Mouse (Mus musculus): Measurements from ENCODE around the gene Galk2. TPM values are rescaled to one million over a fixed set of nuclear protein-coding genes. Genes with fewer than 3 reads are reported as not detected.

Gene Galk2
- polyA plus RNA-seq, 1 experiment from 2014 or later = 35.2 TPM

DNA sequence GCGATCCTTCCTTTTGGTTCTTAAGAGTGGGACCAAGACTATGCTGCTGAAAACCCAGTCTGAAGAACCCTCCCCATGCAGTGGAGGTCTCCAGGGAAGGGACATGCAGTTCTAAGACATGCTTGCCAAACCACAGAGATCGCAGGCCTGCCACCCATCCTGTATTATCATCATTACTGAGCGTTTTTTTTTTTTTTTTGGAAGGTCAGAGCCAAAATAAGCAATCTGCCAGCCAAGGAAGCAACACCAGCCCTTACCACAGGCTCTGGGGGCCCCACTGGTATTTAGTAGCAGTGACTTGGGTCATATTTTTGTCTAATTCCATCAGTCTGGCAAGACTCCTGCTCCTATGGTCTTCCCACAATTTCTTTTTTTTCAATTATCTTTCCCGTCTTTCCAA is 64.0 kb downstream of the Galk2 start:
- H3K4me1 ChIP-seq (ENCODE audit: control insufficient read depth, insufficient read depth, low read length) = 0 out of 2 replicates have a peak, but pooled peaks cover 4% of the 10 kb centered on the region
- WGBS = 55% methylated on average over 4 of the region's 4 CpGs
- H3K9ac ChIP-seq (ENCODE audit: low read depth, low read length) = no peak overlapping the region
- H3K27me3 ChIP-seq (replicated peaks; ENCODE audit: control insufficient read depth, insufficient read depth, low read length) = no peaks in the 10 kb centered on the region
- peak; percentile 50; the same call in 1 of the 2 replicates for ATAC-seq (ENCODE audit: low read depth)
- DNase-seq (ENCODE audit: low spot score) = peak; percentile 78
- peaks cover 3% of the 10 kb centered on the region; the same call in 1 of the 2 replicates for H3K36me3 ChIP-seq (ENCODE audit: control insufficient read depth, insufficient read depth, low read length)
- H3K4me2 ChIP-seq (ENCODE audit: low read depth, low read length) = no peak overlapping the region
- no peak overlapping the region for H3K4me3 ChIP-seq (ENCODE audit: low read depth, low read length)
- no peaks in the 10 kb centered on the region for H3K9me3 ChIP-seq (ENCODE audit: control insufficient read depth, low read length)
- peak overlapping the region; percentile 7; the same call in 1 of the 2 replicates for H3K27ac ChIP-seq (replicated peaks; ENCODE audit: low read depth, low read length)

DNA sequence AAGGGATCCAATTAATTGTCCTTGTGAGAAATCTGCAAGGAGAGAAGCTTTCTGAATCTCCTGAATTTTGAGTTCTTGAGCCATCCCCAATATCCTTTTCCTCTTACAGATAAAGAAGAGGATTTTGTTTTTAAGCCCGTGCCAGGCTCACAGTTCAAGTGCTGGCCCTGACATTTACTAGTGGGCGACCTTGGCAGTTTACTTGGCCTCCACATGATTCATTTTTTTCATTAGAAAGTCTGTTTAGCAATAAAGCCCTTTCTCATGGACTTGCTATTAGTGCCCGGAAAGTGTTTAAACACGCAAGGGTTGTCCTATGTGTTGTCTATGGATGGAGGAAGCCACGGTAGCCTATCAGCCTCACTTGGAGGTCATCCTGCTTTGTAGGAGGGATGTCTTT is 64.4 kb downstream of the Galk2 start:
- H3K4me2 ChIP-seq (ENCODE audit: low read depth, low read length) = no peak overlapping the region
- peak overlapping the region; percentile 9; the same call in 1 of the 2 replicates for H3K27ac ChIP-seq (replicated peaks; ENCODE audit: low read depth, low read length)

DNA sequence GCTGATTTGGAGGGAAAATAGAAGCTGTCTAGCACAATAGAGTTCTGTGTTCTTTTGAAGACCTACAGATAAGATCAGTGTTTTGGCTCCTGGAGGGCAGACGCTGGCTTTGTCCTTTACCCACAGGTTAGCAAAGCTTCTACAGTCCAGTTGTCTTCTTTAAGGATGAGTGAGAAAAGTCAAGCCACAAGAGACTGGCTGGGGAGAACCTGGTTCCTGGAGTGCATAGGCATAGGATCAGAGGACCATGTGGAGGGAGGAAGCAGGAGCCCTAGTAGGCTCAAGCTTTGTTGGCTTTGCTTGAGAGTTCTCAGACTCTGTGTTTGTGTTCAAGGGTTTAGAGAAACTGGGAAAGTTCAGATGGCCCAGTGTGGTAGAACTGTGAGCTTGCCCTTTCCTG is 65.6 kb downstream of the Galk2 start:
- Histone ChIP-seq H3K4me1 (ENCODE audit: control insufficient read depth, insufficient read depth, low read length) (0 out of 2 replicates have a peak, but pooled peaks cover 4% of the 10 kb centered on the region), H3K4me3 (ENCODE audit: low read depth, low read length) (no peak overlapping the region), H3K27ac (replicated peaks; ENCODE audit: low read depth, low read length) (no peak overlapping the region), H3K9ac (ENCODE audit: low read depth, low read length) (no peak overlapping the region), H3K36me3 (ENCODE audit: control insufficient read depth, insufficient read depth, low read length) (peaks cover 3% of the 10 kb centered on the region; the same call in 1 of the 2 replicates), H3K4me2 (ENCODE audit: low read depth, low read length) (no peak overlapping the region), H3K27me3 (replicated peaks; ENCODE audit: control insufficient read depth, insufficient read depth, low read length) (no peaks in the 10 kb centered on the region), H3K9me3 (ENCODE audit: control insufficient read depth, low read length) (no peaks in the 10 kb centered on the region)
- no peak for DNase-seq (ENCODE audit: low spot score)
- 44% methylated on average over 1 of the region's 1 CpGs for WGBS
- ATAC-seq (ENCODE audit: low read depth) = no peak

More for the DNA sequence above, 64.4 kb downstream of the Galk2 start:
- Histone ChIP-seq H3K9me3 (ENCODE audit: control insufficient read depth, low read length) (no peaks in the 10 kb centered on the region), H3K36me3 (ENCODE audit: control insufficient read depth, insufficient read depth, low read length) (peaks cover 3% of the 10 kb centered on the region; the same call in 1 of the 2 replicates), H3K4me3 (ENCODE audit: low read depth, low read length) (no peak overlapping the region), H3K27me3 (replicated peaks; ENCODE audit: control insufficient read depth, insufficient read depth, low read length) (no peaks in the 10 kb centered on the region), H3K4me1 (ENCODE audit: control insufficient read depth, insufficient read depth, low read length) (0 out of 2 replicates have a peak, but pooled peaks cover 4% of the 10 kb centered on the region), H3K9ac (ENCODE audit: low read depth, low read length) (no peak overlapping the region)
- DNase-seq (ENCODE audit: low spot score) (no peak), ATAC-seq (ENCODE audit: low read depth) (no peak)
- 88% methylated on average over 5 of the region's 5 CpGs for WGBS

DNA sequence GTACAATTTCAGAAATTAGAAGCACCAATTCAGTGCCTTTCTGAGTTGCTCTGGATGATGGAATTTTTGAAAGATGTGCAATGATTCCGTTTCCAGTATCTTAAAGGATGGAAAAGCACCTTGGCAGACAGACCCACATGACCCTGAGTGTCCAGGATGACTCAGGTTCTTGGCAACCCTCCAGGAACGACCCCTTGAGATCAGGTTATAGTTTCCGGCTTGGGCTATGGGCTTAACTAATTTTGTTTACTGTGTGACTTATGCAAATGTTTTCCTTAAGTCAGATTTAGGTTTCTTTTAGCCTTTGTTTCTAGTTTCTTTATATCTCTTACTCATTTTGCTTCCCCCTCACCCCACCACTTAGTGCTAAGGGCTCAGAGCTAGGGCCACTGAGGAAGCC is 66.2 kb downstream of the Galk2 start:
- Histone ChIP-seq H3K4me1 (ENCODE audit: control insufficient read depth, insufficient read depth, low read length) (0 out of 2 replicates have a peak, but pooled peaks cover 4% of the 10 kb centered on the region), H3K27me3 (replicated peaks; ENCODE audit: control insufficient read depth, insufficient read depth, low read length) (no peaks in the 10 kb centered on the region), H3K27ac (replicated peaks; ENCODE audit: low read depth, low read length) (no peak overlapping the region), H3K4me2 (ENCODE audit: low read depth, low read length) (no peak overlapping the region), H3K9me3 (ENCODE audit: control insufficient read depth, low read length) (no peaks in the 10 kb centered on the region), H3K4me3 (ENCODE audit: low read depth, low read length) (no peak overlapping the region), H3K9ac (ENCODE audit: low read depth, low read length) (no peak overlapping the region), H3K36me3 (ENCODE audit: control insufficient read depth, insufficient read depth, low read length) (peaks cover 3% of the 10 kb centered on the region; the same call in 1 of the 2 replicates)
- no peak for ATAC-seq (ENCODE audit: low read depth)
- DNase-seq (ENCODE audit: low spot score) = no peak
- WGBS = 72% methylated on average over 3 of the region's 3 CpGs

GRCm38 (mm10) chr2:125929396-125929795 is 70.5 kb downstream of the Galk2 start:
- H3K4me2 ChIP-seq (ENCODE audit: low read depth, low read length) = no peak overlapping the region
- H3K36me3 ChIP-seq (ENCODE audit: control insufficient read depth, insufficient read depth, low read length) = peaks cover 20% of the 10 kb centered on the region
- 75% methylated on average over 3 of the region's 3 CpGs for WGBS
- no peaks in the 10 kb centered on the region for H3K27me3 ChIP-seq (replicated peaks; ENCODE audit: control insufficient read depth, insufficient read depth, low read length)
- DNase-seq (ENCODE audit: low spot score) (peak; percentile 35), ATAC-seq (ENCODE audit: low read depth) (no peak)
- no peaks in the 10 kb centered on the region for H3K4me1 ChIP-seq (ENCODE audit: control insufficient read depth, insufficient read depth, low read length)
- no peaks in the 10 kb centered on the region for H3K9me3 ChIP-seq (ENCODE audit: control insufficient read depth, low read length)
- no peak overlapping the region for H3K9ac ChIP-seq (ENCODE audit: low read depth, low read length)
- no peak overlapping the region for H3K27ac ChIP-seq (replicated peaks; ENCODE audit: low read depth, low read length)
- no peak overlapping the region for H3K4me3 ChIP-seq (ENCODE audit: low read depth, low read length)

GRCm38 (mm10) chr2:125929872-125930271 is 71.0 kb downstream of the Galk2 start:
- H3K9me3 ChIP-seq (ENCODE audit: control insufficient read depth, low read length) = no peaks in the 10 kb centered on the region
- WGBS = 37% methylated on average over 2 of the region's 2 CpGs
- H3K4me1 ChIP-seq (ENCODE audit: control insufficient read depth, insufficient read depth, low read length) = no peaks in the 10 kb centered on the region
- no peak overlapping the region for H3K27ac ChIP-seq (replicated peaks; ENCODE audit: low read depth, low read length)
- no peak overlapping the region for H3K4me3 ChIP-seq (ENCODE audit: low read depth, low read length)
- no peak overlapping the region for H3K4me2 ChIP-seq (ENCODE audit: low read depth, low read length)
- H3K27me3 ChIP-seq (replicated peaks; ENCODE audit: control insufficient read depth, insufficient read depth, low read length) = no peaks in the 10 kb centered on the region
- H3K36me3 ChIP-seq (ENCODE audit: control insufficient read depth, insufficient read depth, low read length) = peaks cover 20% of the 10 kb centered on the region
- H3K9ac ChIP-seq (ENCODE audit: low read depth, low read length) = no peak overlapping the region
- ATAC-seq (ENCODE audit: low read depth) = peak; percentile 81; the same call in 1 of the 2 replicates
- DNase-seq (ENCODE audit: low spot score) = peak; percentile 89

GRCm38 (mm10) chr2:125931193-125931592 is 72.3 kb downstream of the Galk2 start:
- DNase-seq (ENCODE audit: low spot score) (no peak), ATAC-seq (ENCODE audit: low read depth) (no peak)
- no peaks in the 10 kb centered on the region for H3K27me3 ChIP-seq (replicated peaks; ENCODE audit: control insufficient read depth, insufficient read depth, low read length)
- H3K4me2 ChIP-seq (ENCODE audit: low read depth, low read length) = no peak overlapping the region
- H3K9me3 ChIP-seq (ENCODE audit: control insufficient read depth, low read length) = no peaks in the 10 kb centered on the region
- H3K27ac ChIP-seq (replicated peaks; ENCODE audit: low read depth, low read length) = no peak overlapping the region
- H3K36me3 ChIP-seq (ENCODE audit: control insufficient read depth, insufficient read depth, low read length) = peaks cover 20% of the 10 kb centered on the region
- H3K4me3 ChIP-seq (ENCODE audit: low read depth, low read length) = no peak overlapping the region
- 74% methylated on average over 5 of the region's 5 CpGs for WGBS
- no peak overlapping the region for H3K9ac ChIP-seq (ENCODE audit: low read depth, low read length)
- no peaks in the 10 kb centered on the region for H3K4me1 ChIP-seq (ENCODE audit: control insufficient read depth, insufficient read depth, low read length)

GRCm38 (mm10) chr2:125932734-125933133 is 73.8 kb downstream of the Galk2 start:
- Histone ChIP-seq H3K27me3 (replicated peaks; ENCODE audit: control insufficient read depth, insufficient read depth, low read length) (no peaks in the 10 kb centered on the region), H3K9ac (ENCODE audit: low read depth, low read length) (no peak overlapping the region), H3K4me2 (ENCODE audit: low read depth, low read length) (no peak overlapping the region), H3K36me3 (ENCODE audit: control insufficient read depth, insufficient read depth, low read length) (peaks cover 20% of the 10 kb centered on the region), H3K4me3 (ENCODE audit: low read depth, low read length) (no peak overlapping the region), H3K9me3 (ENCODE audit: control insufficient read depth, low read length) (no peaks in the 10 kb centered on the region), H3K4me1 (ENCODE audit: control insufficient read depth, insufficient read depth, low read length) (no peaks in the 10 kb centered on the region), H3K27ac (replicated peaks; ENCODE audit: low read depth, low read length) (no peak overlapping the region)
- DNase-seq (ENCODE audit: low spot score) = no peak
- no peak for ATAC-seq (ENCODE audit: low read depth)

DNA sequence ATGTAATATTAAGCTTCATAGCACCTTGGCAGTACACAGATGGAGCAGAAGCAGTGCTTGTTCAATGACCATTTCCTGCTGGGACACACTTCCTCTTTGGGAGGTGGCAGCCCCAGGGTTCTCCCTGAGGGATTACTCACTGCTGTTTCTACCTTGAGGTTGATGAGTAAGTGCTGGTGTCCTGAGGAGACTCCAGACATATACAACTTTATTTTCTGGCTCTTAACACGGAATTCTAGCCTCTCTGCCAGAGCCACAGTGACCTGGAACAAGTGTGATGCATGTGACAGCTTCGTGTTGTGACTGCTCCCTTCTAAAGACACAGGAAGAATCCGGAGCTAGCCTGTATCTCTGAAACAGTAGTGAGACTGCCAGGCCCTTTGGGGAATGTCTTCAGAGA is 75.1 kb downstream of the Galk2 start:
- 69% methylated on average over 3 of the region's 3 CpGs for WGBS
- no peak overlapping the region for H3K4me2 ChIP-seq (ENCODE audit: low read depth, low read length)
- H3K9me3 ChIP-seq (ENCODE audit: control insufficient read depth, low read length) = no peaks in the 10 kb centered on the region
- no peak overlapping the region for H3K4me3 ChIP-seq (ENCODE audit: low read depth, low read length)
- H3K4me1 ChIP-seq (ENCODE audit: control insufficient read depth, insufficient read depth, low read length) = no peaks in the 10 kb centered on the region
- H3K27ac ChIP-seq (replicated peaks; ENCODE audit: low read depth, low read length) = no peak overlapping the region
- DNase-seq (ENCODE audit: low spot score) (no peak), ATAC-seq (ENCODE audit: low read depth) (no peak)
- H3K9ac ChIP-seq (ENCODE audit: low read depth, low read length) = no peak overlapping the region
- H3K36me3 ChIP-seq (ENCODE audit: control insufficient read depth, insufficient read depth, low read length) = peaks cover 20% of the 10 kb centered on the region
- H3K27me3 ChIP-seq (replicated peaks; ENCODE audit: control insufficient read depth, insufficient read depth, low read length) = no peaks in the 10 kb centered on the region
